Mouse (Mus musculus) olfactory bulb, adult 2 months (tissue): ENCODE results near the gene C2cd4a. TPM values are rescaled to one million over a fixed set of nuclear protein-coding genes. Genes with fewer than 3 reads are reported as not detected.

Source experiments
- H3K27ac ChIP-seq: fragments of 200-500 bp; 2 replicates; pipeline ENCODE4 v1.5.1; 2012; ENCODE audit warnings: low read depth, low read length; ENCODE audit not compliant: insufficient read depth
- H3K4me1 ChIP-seq: fragments of 200-500 bp; 2 replicates; pipeline ENCODE4 v1.6.1; 2012; ENCODE audit warnings: low read length; ENCODE audit not compliant: control insufficient read depth, insufficient read depth
- H3K4me3 ChIP-seq: fragments of 200-500 bp; 2 replicates; pipeline ENCODE4 v1.5.1; 2012; ENCODE audit warnings: mild to moderate bottlenecking, low read depth, low read length, moderate library complexity; ENCODE audit not compliant: insufficient read depth
- CTCF ChIP-seq: fragments of 200-500 bp; IDR thresholded peaks from 2 replicates; pipeline ENCODE4 v1.5.1; 2012; ENCODE audit warnings: low read depth, mild to moderate bottlenecking, low read length, moderate library complexity; ENCODE audit not compliant: insufficient read depth
- POLR2A ChIP-seq: fragments of 200-500 bp; IDR thresholded peaks from 2 replicates; pipeline ENCODE4 v1.6.1; 2012; ENCODE audit warnings: mild to moderate bottlenecking, low read depth, low read length, moderate library complexity; ENCODE audit not compliant: insufficient read depth
- WGBS: fragments of 180-500 bp; shearing (Covaris S2); methylation state at CpG from one replicate; pipeline ENCODE4 v1.1.7; 2018; 5-methylcytosine and 5-hydroxymethylcytosine counted together
- polyA plus RNA-seq: library from polyadenylated mRNA; stranded (reverse); fragments of >200 nt; gene quantifications from 2 replicates; pipeline ENCODE4 v1.2.4, GENCODE M21; 2012; ENCODE audit warnings: low replicate concordance; ENCODE audit not compliant: missing spikeins, insufficient read depth, insufficient read length

C2cd4a gene
- polyA plus RNA-seq, 1 experiment = not detected

GRCm38 (mm10) chr9:67783464-67783863, 48.7 kb downstream of the C2cd4a start:
- Histone ChIP-seq H3K4me3 (no peak overlapping the region), H3K27ac (no peak overlapping the region), H3K4me1 (peaks cover 3% of the 10 kb centered on the region; the same call in 1 of the 2 replicates)
- TF ChIP-seq CTCF (no peak), POLR2A (no peak)
- 63% methylated on average over 3 of the region's 3 CpGs for WGBS

GRCm38 (mm10) chr9:67782786-67783185, 49.3 kb downstream of the C2cd4a start:
- no peak overlapping the region for H3K27ac ChIP-seq
- no peak overlapping the region for H3K4me3 ChIP-seq
- TF ChIP-seq POLR2A = no peak
- TF ChIP-seq CTCF = no peak
- WGBS = 53% methylated on average over 6 of the region's 6 CpGs
- H3K4me1 ChIP-seq = peaks cover 3% of the 10 kb centered on the region; the same call in 1 of the 2 replicates

Other genes starting within 250 kb of the C2cd4a start
- not detected in 2 replicates for gene C2cd4b, start 72.9 kb downstream of the C2cd4a start, polyA plus RNA-seq
- gene Vps13c, start 8.1 kb upstream of the C2cd4a start, polyA plus RNA-seq = 52.0 and 64.3 TPM in 2 replicates